In genomic region chr17:52282264-52282663, GRCm38 (mm10) we compare ENCODE assay signal across 25 mouse cellular contexts.
DNase-seq lines count a peak whose midpoint lies in the region; ATAC-seq and TF ChIP-seq lines count a peak whose summit lies in the region.
"Had no signal": no experiment of that assay in that cellular context is flagged by ENCODE, and none has a peak within 500 bp of the region (broad histone marks: within the 10 kb centered on the region; RNA-seq: fewer than 3 reads in every experiment).

No protein-coding gene starts in this region.

- no peak overlapping the region for H3K9ac ChIP-seq in heart, postnatal 0 days (replicated peaks; ENCODE audit: low read depth, low read length)
- H3K9ac ChIP-seq: embryonic facial prominence, embryonic 12.5 days; embryonic facial prominence, embryonic 15.5 days; forebrain, postnatal 0 days; heart, embryonic 12.5 days; heart, embryonic 15.5 days; hindbrain, embryonic 14.5 days had no signal

- WGBS in heart, postnatal 0 days = 57% methylated on average over 3 of the region's 3 CpGs
- 3% methylated on average over 3 of the region's 3 CpGs for WGBS in thymus, adult 2 months

- no peaks in the 10 kb centered on the region for H3K27me3 ChIP-seq in heart, postnatal 0 days (ENCODE audit: control insufficient read depth, insufficient read depth, low read length)
- no peaks in the 10 kb centered on the region for H3K27me3 ChIP-seq in thymus, adult 2 months (ENCODE audit: control insufficient read depth, insufficient read depth, low read length)
- H3K27me3 ChIP-seq: embryonic facial prominence, embryonic 12.5 days; embryonic facial prominence, embryonic 15.5 days; heart, embryonic 12.5 days; heart, embryonic 15.5 days had no signal

- H3K36me3 ChIP-seq in heart, postnatal 0 days (replicated peaks; ENCODE audit: control insufficient read depth, insufficient read depth, low read length) = no peaks in the 10 kb centered on the region
- H3K36me3 ChIP-seq in thymus, adult 2 months (ENCODE audit: control insufficient read depth, insufficient read depth, low read length) = no peaks in the 10 kb centered on the region
- H3K36me3 ChIP-seq: embryonic facial prominence, embryonic 12.5 days; embryonic facial prominence, embryonic 15.5 days; heart, embryonic 12.5 days; heart, embryonic 15.5 days had no signal

- no peak overlapping the region for H3K4me3 ChIP-seq in heart, postnatal 0 days (ENCODE audit: low read depth, low read length)
- H3K4me3 ChIP-seq in thymus, adult 2 months (ENCODE audit: control insufficient read depth, insufficient read depth, low read length) = no peak overlapping the region
- H3K4me3 ChIP-seq: embryonic facial prominence, embryonic 12.5 days; embryonic facial prominence, embryonic 15.5 days; heart, embryonic 12.5 days; heart, embryonic 15.5 days had no signal

- TF ChIP-seq POLR2A in thymus, adult 2 months (IDR thresholded peaks at IDR 0.05; ENCODE audit: control insufficient read depth, extremely low read depth, insufficient read depth, low read length, poor library complexity) = no peak

- intact Hi-C loops in heart, postnatal 36 days (cut with DNase I) = no loop called here

- no peak for TF ChIP-seq CTCF in heart, postnatal 0 days (IDR thresholded peaks at IDR 0.05; ENCODE audit: low read depth)
- no peak for TF ChIP-seq CTCF in thymus, adult 2 months (IDR thresholded peaks at IDR 0.05; ENCODE audit: borderline replicate concordance, control insufficient read depth, extremely low read depth, insufficient read depth, low read length, poor library complexity)

- ATAC-seq in heart, postnatal 0 days (ENCODE audit: insufficient read depth, low read depth) = no peak
- ATAC-seq: CD4-positive, CD25-positive, alpha-beta regulatory T cell, adult 4 months; forebrain, embryonic 14.5 days; forebrain, postnatal 0 days; hindbrain, postnatal 0 days; inflammation-experienced regulatory T-cells, adult 6 months had no signal

- TF ChIP-seq EP300 in heart, postnatal 0 days (IDR thresholded peaks at IDR 0.05; ENCODE audit: low read depth) = no peak

- no peaks in the 10 kb centered on the region for H3K9me3 ChIP-seq in heart, postnatal 0 days (replicated peaks; ENCODE audit: control insufficient read depth, low read length)
- H3K9me3 ChIP-seq: embryonic facial prominence, embryonic 12.5 days; embryonic facial prominence, embryonic 15.5 days; heart, embryonic 12.5 days; heart, embryonic 15.5 days had no signal

- no peak for DNase-seq in heart, postnatal 0 days (ENCODE audit: low spot score)
- no peak for DNase-seq in heart, postnatal 36 days
- DNase-seq in thymus, adult 2 months = peak; percentile 75
- peak; percentile 66 to 79 for DNase-seq in thymus, postnatal 10 days (ENCODE audit: low spot score in 2 of 2)
- no peak for DNase-seq in lung, postnatal 25 days (ENCODE audit: low spot score)
- DNase-seq in spleen, postnatal 14 days (ENCODE audit: low spot score in 2 of 2) = no peak
- DNase-seq: adrenal gland, adult 2 months; adrenal gland, postnatal 14 days; cerebellum, adult 11 months; cerebellum, adult 2 months; cerebellum, adult 9-11 months; cerebellum, postnatal 25 days; forebrain, postnatal 0 days; gastrocnemius, postnatal 10 days; gastrocnemius, postnatal 36 days; heart, postnatal 4 days had no signal

- peak overlapping the region; percentile 43; the same call in 1 of the 2 replicates for H3K27ac ChIP-seq in heart, postnatal 0 days (ENCODE audit: low read depth)
- H3K27ac ChIP-seq in thymus, adult 2 months (ENCODE audit: control insufficient read depth, insufficient read depth, low read length) = peak overlapping the region; percentile 100; the same call in 1 of the 2 replicates
- H3K27ac ChIP-seq: embryonic facial prominence, embryonic 12.5 days; embryonic facial prominence, embryonic 15.5 days; heart, embryonic 15.5 days; hindbrain, embryonic 14.5 days; hindbrain, postnatal 0 days had no signal

- H3K4me2 ChIP-seq in heart, postnatal 0 days (ENCODE audit: low read depth, low read length) = no peak overlapping the region
- H3K4me2 ChIP-seq: embryonic facial prominence, embryonic 12.5 days; embryonic facial prominence, embryonic 15.5 days; heart, embryonic 12.5 days; heart, embryonic 15.5 days; hindbrain, embryonic 14.5 days had no signal

- no peaks in the 10 kb centered on the region for H3K4me1 ChIP-seq in heart, postnatal 0 days (ENCODE audit: control insufficient read depth, insufficient read depth)
- H3K4me1 ChIP-seq in thymus, adult 2 months (replicated peaks; ENCODE audit: control insufficient read depth, insufficient read depth, low read length) = peaks cover 14% of the 10 kb centered on the region
- H3K4me1 ChIP-seq: embryonic facial prominence, embryonic 12.5 days; embryonic facial prominence, embryonic 15.5 days; heart, embryonic 12.5 days; heart, embryonic 15.5 days had no signal

Comparison
In these comparisons a context has a peak if more than half of its experiments do, and no peak if none do; other contexts are left out.
1. DNase-seq: peak in thymus, adult 2 months (single experiment) and thymus, postnatal 10 days (2 of 2); none in heart, postnatal 0 days (single experiment), heart, postnatal 36 days (0 of 2), lung, postnatal 25 days (single experiment) and spleen, postnatal 14 days (0 of 2).